In genomic region chr12:5373641-5374195, GRCm38 (mm10) we compare ENCODE assay signal across 9 mouse cellular contexts. TPM values are rescaled to one million over a fixed set of nuclear protein-coding genes. Genes with fewer than 3 reads are reported as not detected.
DNase-seq lines count a peak whose midpoint lies in the region; ATAC-seq and TF ChIP-seq lines count a peak whose summit lies in the region.
"Had no signal": no experiment of that assay in that cellular context is flagged by ENCODE, and none has a peak within 500 bp of the region (broad histone marks: within the 10 kb centered on the region; RNA-seq: fewer than 3 reads in every experiment).

No protein-coding gene starts in this region.

- no peaks in the 10 kb centered on the region for H3K36me3 ChIP-seq in G1E (replicated peaks)
- no peaks in the 10 kb centered on the region for H3K36me3 ChIP-seq in embryonic facial prominence, embryonic 15.5 days
- no peaks in the 10 kb centered on the region for H3K36me3 ChIP-seq in heart, embryonic 16.5 days (ENCODE audit: control insufficient read depth, insufficient read depth)
- no peaks in the 10 kb centered on the region for H3K36me3 ChIP-seq in limb, embryonic 12.5 days
- no peaks in the 10 kb centered on the region for H3K36me3 ChIP-seq in neural tube, embryonic 11.5 days (ENCODE audit: control insufficient read depth, insufficient read depth, low read length)

- H3K27me3 ChIP-seq in cerebellum, adult 2 months (ENCODE audit: control insufficient read depth, insufficient read depth, low read length) = no peaks in the 10 kb centered on the region
- H3K27me3 ChIP-seq in G1E (ENCODE audit: insufficient read depth, low read length) = no peaks in the 10 kb centered on the region
- H3K27me3 ChIP-seq in embryonic facial prominence, embryonic 15.5 days = peaks cover 3% of the 10 kb centered on the region; the same call in 1 of the 2 replicates
- H3K27me3 ChIP-seq in heart, embryonic 16.5 days (ENCODE audit: control insufficient read depth, insufficient read depth, low read length) = peaks cover 58% of the 10 kb centered on the region
- H3K27me3 ChIP-seq in limb, embryonic 12.5 days = peaks cover 15% of the 10 kb centered on the region
- no peaks in the 10 kb centered on the region for H3K27me3 ChIP-seq in neural tube, embryonic 11.5 days (ENCODE audit: control insufficient read depth, insufficient read depth, low read length)

- no peak overlapping the region for H3K27ac ChIP-seq in cerebellum, adult 2 months (ENCODE audit: insufficient read depth, low read length)
- 0 out of 2 replicates have a peak overlapping the region, but pooled peaks have one; percentile 6 for H3K27ac ChIP-seq in embryonic facial prominence, embryonic 15.5 days (replicated peaks)
- no peak overlapping the region for H3K27ac ChIP-seq in heart, embryonic 16.5 days (ENCODE audit: low read length)
- H3K27ac ChIP-seq in limb, embryonic 12.5 days = no peak overlapping the region
- no peak overlapping the region for H3K27ac ChIP-seq in neural tube, embryonic 11.5 days (ENCODE audit: low read depth, low read length)

- peak in 1 of 2 experiments; percentile 67 for DNase-seq in cerebellum, adult 2 months
- no peak for DNase-seq in cerebellum, postnatal 36 days
- DNase-seq in G1E (ENCODE audit: low spot score) = no peak
- peak; percentile 68 for DNase-seq in neural tube, embryonic 11.5 days (ENCODE audit: low spot score)
- DNase-seq in spleen, adult 18-20 months = no peak

- H3K9ac ChIP-seq in embryonic facial prominence, embryonic 15.5 days = peak overlapping the region; percentile 53; the same call in 1 of the 2 replicates
- H3K9ac ChIP-seq in heart, embryonic 16.5 days (ENCODE audit: low read length) = peak overlapping the region; percentile 60
- peak overlapping the region; percentile 86 for H3K9ac ChIP-seq in limb, embryonic 12.5 days (replicated peaks)
- H3K9ac ChIP-seq in neural tube, embryonic 11.5 days (ENCODE audit: low read length) = peak overlapping the region; percentile 84

- ATAC-seq in G1E (ENCODE audit: extremely low read depth, insufficient number of reproducible peaks, low FRiP score, poor library complexity, severe bottlenecking) = no peak
- no peak for ATAC-seq in embryonic facial prominence, embryonic 15.5 days (ENCODE audit: insufficient number of reproducible peaks, low FRiP score, low TSS enrichment, low read depth)
- ATAC-seq in heart, embryonic 16.5 days (replicated peaks; ENCODE audit: extremely low read depth, insufficient read depth, low FRiP score) = no peak
- ATAC-seq in limb, embryonic 12.5 days (ENCODE audit: insufficient number of reproducible peaks, insufficient read depth, low FRiP score, low TSS enrichment, low read depth) = no peak
- no peak for ATAC-seq in neural tube, embryonic 11.5 days (ENCODE audit: insufficient read depth, low FRiP score, low TSS enrichment)

- no peak for TF ChIP-seq POLR2A in cerebellum, adult 2 months (IDR thresholded peaks at IDR 0.05; ENCODE audit: borderline replicate concordance, insufficient read depth, low read length)

- WGBS in cerebellum, adult 2 months = under 1% methylated on average over 42 of the region's 42 CpGs
- under 1% methylated on average over 42 of the region's 42 CpGs for WGBS in embryonic facial prominence, embryonic 15.5 days
- under 1% methylated on average over 42 of the region's 42 CpGs for WGBS in heart, embryonic 16.5 days
- WGBS in limb, embryonic 12.5 days = under 1% methylated on average over 42 of the region's 42 CpGs
- WGBS in neural tube, embryonic 11.5 days = under 1% methylated on average over 41 of the region's 42 CpGs

- H3K4me2 ChIP-seq in embryonic facial prominence, embryonic 15.5 days (replicated peaks) = peak overlapping the region; percentile 98
- peak overlapping the region; percentile 95 for H3K4me2 ChIP-seq in heart, embryonic 16.5 days (ENCODE audit: low read depth, low read length)
- peak overlapping the region; percentile 98 for H3K4me2 ChIP-seq in limb, embryonic 12.5 days
- H3K4me2 ChIP-seq in neural tube, embryonic 11.5 days (ENCODE audit: low read depth) = peak overlapping the region; percentile 99

- no peak for TF ChIP-seq CTCF in cerebellum, adult 2 months (IDR thresholded peaks at IDR 0.05; ENCODE audit: borderline replicate concordance, insufficient read depth, low read depth, low read length)
- no peak for TF ChIP-seq CTCF in G1E (IDR thresholded peaks at IDR 0.05; ENCODE audit: low read depth, low read length)

- peaks cover 43% of the 10 kb centered on the region for H3K9me3 ChIP-seq in G1E (replicated peaks)
- H3K9me3 ChIP-seq in embryonic facial prominence, embryonic 15.5 days (replicated peaks) = no peaks in the 10 kb centered on the region
- no peaks in the 10 kb centered on the region for H3K9me3 ChIP-seq in heart, embryonic 16.5 days (replicated peaks; ENCODE audit: control insufficient read depth, low read length)
- no peaks in the 10 kb centered on the region for H3K9me3 ChIP-seq in limb, embryonic 12.5 days
- no peaks in the 10 kb centered on the region for H3K9me3 ChIP-seq in neural tube, embryonic 11.5 days (ENCODE audit: control insufficient read depth, low read length)

- peak overlapping the region; percentile 76 for H3K4me3 ChIP-seq in cerebellum, adult 2 months (replicated peaks; ENCODE audit: insufficient read depth, low read depth, low read length)
- H3K4me3 ChIP-seq in G1E (ENCODE audit: low read depth, low read length) = peak overlapping the region; percentile 23; the same call in 1 of the 2 replicates
- H3K4me3 ChIP-seq in embryonic facial prominence, embryonic 15.5 days (replicated peaks) = peak overlapping the region; percentile 72
- peak overlapping the region; percentile 68 for H3K4me3 ChIP-seq in heart, embryonic 16.5 days (ENCODE audit: low read length)
- H3K4me3 ChIP-seq in limb, embryonic 12.5 days (replicated peaks) = peak overlapping the region; percentile 84
- peak overlapping the region; percentile 85 for H3K4me3 ChIP-seq in neural tube, embryonic 11.5 days (ENCODE audit: low read depth, low read length)

- H3K4me1 ChIP-seq in cerebellum, adult 2 months (ENCODE audit: control insufficient read depth, insufficient read depth, low read length) = no peaks in the 10 kb centered on the region
- no peaks in the 10 kb centered on the region; the same call in 1 of the 2 replicates for H3K4me1 ChIP-seq in G1E (ENCODE audit: insufficient read depth, low read depth, low read length)
- peaks cover 11% of the 10 kb centered on the region for H3K4me1 ChIP-seq in embryonic facial prominence, embryonic 15.5 days
- H3K4me1 ChIP-seq in heart, embryonic 16.5 days (ENCODE audit: control insufficient read depth, insufficient read depth, low read length) = peaks cover 12% of the 10 kb centered on the region
- peaks cover 20% of the 10 kb centered on the region for H3K4me1 ChIP-seq in limb, embryonic 12.5 days (replicated peaks)
- peaks cover 4% of the 10 kb centered on the region; the same call in 1 of the 2 replicates for H3K4me1 ChIP-seq in neural tube, embryonic 11.5 days (ENCODE audit: control insufficient read depth, insufficient read depth, low read length)

RNA-seq across cellular contexts. Expression of gene Klhl29, which starts 1.8 kb away (rescaled TPM):
- 14.7 and 15.2 TPM in 2 replicates for polyA plus RNA-seq in cerebellum, adult 2 months (2012; rRNA removed)
- total RNA-seq in G1E (2014; fragmentation: Nextera tagmentation) = not detected in 2 replicates
- total RNA-seq in G1E (2017) = 0.05 and 0.06 TPM in 2 replicates
- not detected in 2 replicates for polyA plus RNA-seq in G1E (2012)
- polyA plus RNA-seq in embryonic facial prominence, embryonic 15.5 days (2015; fragmentation: Nextera tagmentation; extraction: Ambion mirVana) = 1.5 and 2.0 TPM in 2 replicates
- 0.25 and 0.34 TPM in 2 replicates for polyA plus RNA-seq in heart, embryonic 16.5 days (2015; fragmentation: Nextera tagmentation; extraction: Ambion mirVana)
- 2.9 and 3.1 TPM in 2 replicates for polyA plus RNA-seq in limb, embryonic 12.5 days (2016; fragmentation: Nextera tagmentation; extraction: Ambion mirVana)
- polyA plus RNA-seq in neural tube, embryonic 11.5 days (2014; fragmentation: Nextera tagmentation; extraction: Ambion mirVana) = 2.0 and 2.4 TPM in 2 replicates
- polyA plus RNA-seq: C2C12 had no signal

Comparison
In these comparisons a context has a peak if more than half of its experiments do, and no peak if none do; other contexts are left out.
1. H3K4me3 ChIP-seq: peak in every context shown above with its lines; median percentile 85 in neural tube, embryonic 11.5 days; 84 in limb, embryonic 12.5 days; 76 in cerebellum, adult 2 months; 72 in embryonic facial prominence, embryonic 15.5 days; 68 in heart, embryonic 16.5 days; 23 in G1E.